Mouse (Mus musculus) adrenal gland, adult 18-20 months (tissue): ENCODE measurements around the gene Tmem159. TPM values are rescaled to one million over a fixed set of nuclear protein-coding genes. Genes with fewer than 3 reads are reported as not detected.

Source experiments
- DNase-seq, 2 experiments: peaks; one replicate each; pipeline ENCODE4 v3.0.0; 2021 to 2022; ENCODE audit warnings: low spot score in 2 of 2
- long read RNA-seq, 2 experiments: library from polyadenylated mRNA; stranded (forward); transcript quantifications; one replicate each; pipeline ENCODE4 v2.0.0; 2021
- total RNA-seq, 2 experiments: library from RNA; stranded (reverse); gene quantifications; 1 replicate in 1 of 2; 2 replicates in 1 of 2; pipeline ENCODE4 v1.2.3; 2021

Tmem159 gene
- 100 to 1,000 TPM in 1 of 2 experiments, 10 to 100 TPM in 1; 74.7 to 102 TPM for total RNA-seq
- long read RNA-seq, experiment 1, transcript Tmem159-201 (5 exons, 1,484 nt): major isoform, 48 of 50 reads
- long read RNA-seq, experiment 1, partial matches to known transcripts: 0 of 50 reads
- long read RNA-seq, experiment 1, other reads (novel, unspliced or antisense): 2 of 50 reads
- long read RNA-seq, experiment 2, transcript Tmem159-201 (5 exons, 1,484 nt): major isoform, 221 of 247 reads
- long read RNA-seq, experiment 2, partial matches to known transcripts: 15 of 247 reads
- long read RNA-seq, experiment 2, other reads (novel, unspliced or antisense): 11 of 247 reads

GRCm38 (mm10) chr7:120102164-120102972 is at the start of gene Tmem159:
Gene Tmem159 (plus strand): TSS chr7:120102353.
- DNase-seq: peak; percentile 88

DNA sequence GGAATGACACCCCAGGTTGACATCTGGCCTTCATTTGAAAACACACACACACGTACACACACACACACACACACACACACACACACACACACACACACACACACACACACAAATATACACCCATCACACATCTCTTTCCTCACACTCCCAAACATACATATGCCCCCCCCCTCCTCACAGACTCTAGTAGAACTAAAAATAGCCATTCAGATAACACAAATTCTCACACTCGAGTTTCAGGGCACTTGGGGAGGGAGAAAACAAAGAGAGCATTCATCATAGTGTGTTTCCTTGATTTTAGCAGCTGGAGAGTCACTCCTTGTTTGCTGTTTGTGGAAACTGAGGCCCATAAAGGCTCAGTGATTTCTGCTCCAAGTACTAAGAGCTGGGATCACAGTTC is 48.1 kb upstream of the Tmem159 start:
- DNase-seq: no peak

GRCm38 (mm10) chr7:120055479-120055878 is 46.7 kb upstream of the Tmem159 start:
- DNase-seq: no peak

- DNase-seq: no peak
These were observed 38.1 kb upstream of the Tmem159 start for GRCm38 (mm10) chr7:120064045-120064444.

- DNase-seq: no peak
These were observed 34.0 kb upstream of the Tmem159 start for GRCm38 (mm10) chr7:120068114-120068513.

DNA sequence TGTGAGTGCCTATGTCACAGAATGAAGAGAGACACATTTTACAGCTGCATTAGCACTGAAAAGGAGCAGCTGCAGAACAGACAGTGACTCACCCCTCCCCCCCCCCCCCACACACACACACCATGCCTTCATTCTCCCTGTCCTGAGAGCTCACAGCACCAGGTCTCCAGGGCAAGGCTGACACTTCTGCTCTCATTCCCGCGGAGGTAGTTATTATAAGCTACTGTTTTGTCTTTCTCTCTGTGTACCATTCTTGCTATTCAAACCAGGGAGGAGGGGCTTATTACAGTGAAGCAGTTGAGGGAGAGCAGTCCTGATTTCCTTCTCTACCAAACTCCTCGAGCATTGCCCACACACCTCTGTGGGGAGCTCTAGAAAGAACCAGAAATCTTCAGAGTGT is 33.0 kb upstream of the Tmem159 start:
- DNase-seq: no peak

- no peak for DNase-seq
These were observed 22.0 kb upstream of the Tmem159 start for GRCm38 (mm10) chr7:120080177-120080576.

GRCm38 (mm10) chr7:120093033-120093432 is 9.1 kb upstream of the Tmem159 start:
- DNase-seq: no peak

DNA sequence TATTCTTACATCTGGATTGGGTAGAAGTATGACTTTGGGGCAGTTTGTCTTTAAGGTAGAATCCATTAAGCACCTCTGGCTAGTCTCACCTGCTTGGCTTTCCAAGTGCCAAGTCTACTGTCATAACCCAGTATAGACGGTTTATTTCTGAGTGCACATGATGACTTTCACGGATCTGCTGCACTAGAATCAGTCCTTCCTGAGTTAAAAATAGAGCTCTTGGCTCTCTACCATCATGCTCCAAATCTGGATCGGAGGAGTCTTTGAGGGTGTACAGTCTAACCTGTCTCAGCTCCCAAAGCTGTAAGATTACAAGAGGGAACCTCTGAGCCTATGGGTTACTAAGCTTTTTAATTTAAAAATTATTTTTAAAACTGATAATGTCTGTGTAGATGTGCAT is 7.9 kb upstream of the Tmem159 start:
- no peak for DNase-seq

DNA sequence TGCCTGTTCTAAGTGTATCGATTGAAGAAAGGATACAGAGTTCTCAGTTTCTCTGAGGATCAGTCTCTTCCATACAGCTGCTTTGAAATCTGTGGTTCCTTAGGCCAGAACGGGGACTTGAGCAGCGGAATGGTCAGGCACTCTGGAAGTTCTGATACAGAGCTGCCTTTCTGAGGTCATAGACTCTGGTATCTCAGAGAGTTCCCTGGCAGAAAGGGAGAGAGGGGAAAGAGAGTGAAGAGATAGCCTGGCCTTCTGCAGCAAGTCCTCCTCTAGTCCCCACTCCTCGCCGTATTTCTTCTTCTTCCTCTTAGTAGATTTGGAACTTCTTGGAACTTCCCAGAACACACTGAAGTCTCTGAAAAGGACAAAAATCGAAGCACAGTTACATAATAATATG is 7.0 kb upstream of the Tmem159 start, which contains the start of gene Dnah3:
TSS of gene Dnah3 (minus strand) at position 101 of the 400 bp plus-strand sequence.
- no peak for DNase-seq

DNA sequence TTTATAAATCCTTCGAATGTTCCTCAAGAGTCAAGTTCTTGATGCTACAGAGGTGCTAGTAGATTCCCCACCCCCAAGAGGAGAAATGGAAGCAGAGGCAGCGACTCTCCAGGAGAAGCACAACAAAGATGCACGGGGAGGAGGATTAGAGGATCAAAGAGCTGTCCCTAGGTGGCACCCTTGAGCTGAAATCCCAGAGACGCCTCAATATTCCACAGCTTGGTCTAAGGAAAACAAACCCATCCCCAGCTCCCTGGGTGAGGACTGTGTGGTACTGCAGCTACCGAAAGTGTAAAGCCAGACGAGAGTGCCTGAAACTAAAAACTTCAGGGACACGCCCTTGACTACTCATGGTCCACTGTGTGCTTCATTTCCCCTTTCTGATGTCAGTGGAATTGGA is 4.3 kb upstream of the Tmem159 start:
- DNase-seq: peak; percentile 62 to 67

DNA sequence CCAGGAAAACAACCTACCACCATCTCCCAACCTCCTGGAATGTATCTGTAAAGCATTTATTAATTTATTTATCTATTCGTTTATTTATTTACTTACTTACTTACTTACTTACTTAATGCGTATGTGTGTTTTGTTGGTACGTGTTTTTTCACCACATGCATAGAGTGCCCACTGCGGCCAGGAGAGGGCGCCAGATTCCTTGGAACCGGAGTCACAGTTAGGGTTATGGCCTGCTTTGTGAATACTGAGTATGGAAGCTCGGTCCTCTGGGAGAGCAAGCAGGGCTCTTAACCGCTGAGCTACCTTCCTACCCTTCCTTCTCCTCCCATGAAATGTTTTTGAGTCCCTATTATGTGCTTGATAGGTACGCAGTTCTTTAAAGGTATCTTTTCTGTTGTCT is 3.8 kb upstream of the Tmem159 start:
- DNase-seq: peak; percentile 84 to 88

DNA sequence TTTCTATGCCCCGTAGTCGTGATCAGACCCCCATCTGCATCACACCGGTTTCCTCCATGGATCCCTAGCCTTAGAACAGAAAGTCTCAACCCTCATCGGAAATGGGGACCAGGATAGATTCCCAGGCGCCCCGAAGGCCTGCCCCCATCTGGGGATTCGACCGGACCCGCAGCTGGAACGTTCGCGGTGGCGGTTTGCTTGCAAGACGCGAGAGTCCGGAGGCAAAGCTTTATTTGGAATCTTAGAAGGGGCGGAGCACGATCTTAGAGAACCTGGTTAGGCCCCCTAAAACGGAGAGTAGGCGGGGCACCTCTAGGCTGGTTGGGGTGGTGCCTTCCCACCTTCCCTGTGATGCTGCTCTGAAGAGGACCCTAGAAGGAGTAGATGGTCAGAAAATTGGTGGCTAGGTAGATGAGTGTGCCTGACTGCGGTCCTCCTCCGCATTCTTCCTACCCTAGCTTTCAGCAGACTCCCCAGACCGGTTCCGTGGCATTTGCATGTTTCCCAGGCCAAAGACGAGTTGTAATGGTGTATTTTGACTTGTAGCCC is 940 bp downstream of the Tmem159 start:
- DNase-seq: peak; percentile 61 to 62

GRCm38 (mm10) chr7:120104975-120105374 is 2.8 kb downstream of the Tmem159 start:
- DNase-seq: no peak

GRCm38 (mm10) chr7:120106356-120106755 is 4.2 kb downstream of the Tmem159 start:
- DNase-seq: no peak

DNA sequence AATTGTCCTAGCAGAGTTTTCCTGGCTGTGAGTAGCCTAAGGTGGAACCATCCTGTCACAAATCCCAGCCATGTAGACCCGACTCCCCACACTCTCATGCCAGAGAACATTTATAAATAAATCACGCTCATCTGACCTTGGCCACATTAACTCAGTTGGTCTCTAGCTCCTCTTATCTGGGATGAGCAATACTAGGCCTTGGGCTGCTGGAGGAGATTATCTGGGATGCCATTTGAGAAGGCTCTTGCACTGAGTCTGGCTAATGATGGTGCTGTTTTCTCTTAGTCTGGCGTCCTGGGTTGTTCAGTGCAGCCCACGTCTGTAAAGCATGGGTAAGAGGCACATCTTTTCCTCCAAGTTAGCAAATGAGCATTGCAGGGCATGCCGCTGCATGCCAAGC is 7.5 kb downstream of the Tmem159 start:
- DNase-seq: no peak

DNA sequence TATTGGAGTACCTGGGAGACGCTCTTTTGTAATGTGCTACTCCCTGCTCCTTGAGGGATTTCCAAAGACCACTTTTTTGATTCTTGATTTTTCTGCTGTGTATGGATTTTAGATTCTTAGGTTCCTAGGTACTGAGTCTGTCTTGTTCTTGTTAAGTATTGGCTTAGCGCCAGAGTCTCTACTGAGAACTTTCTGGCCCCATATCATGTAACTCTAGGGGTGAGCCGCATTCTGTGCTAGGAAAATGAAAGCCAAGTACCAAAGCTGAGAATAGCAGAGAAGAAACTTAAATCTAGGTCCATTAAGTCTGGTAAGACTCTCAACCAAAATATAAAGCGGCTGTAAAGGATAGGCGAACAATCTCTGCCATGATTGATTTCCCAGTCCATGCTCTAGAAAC is 14.8 kb downstream of the Tmem159 start:
- no peak for DNase-seq

DNA sequence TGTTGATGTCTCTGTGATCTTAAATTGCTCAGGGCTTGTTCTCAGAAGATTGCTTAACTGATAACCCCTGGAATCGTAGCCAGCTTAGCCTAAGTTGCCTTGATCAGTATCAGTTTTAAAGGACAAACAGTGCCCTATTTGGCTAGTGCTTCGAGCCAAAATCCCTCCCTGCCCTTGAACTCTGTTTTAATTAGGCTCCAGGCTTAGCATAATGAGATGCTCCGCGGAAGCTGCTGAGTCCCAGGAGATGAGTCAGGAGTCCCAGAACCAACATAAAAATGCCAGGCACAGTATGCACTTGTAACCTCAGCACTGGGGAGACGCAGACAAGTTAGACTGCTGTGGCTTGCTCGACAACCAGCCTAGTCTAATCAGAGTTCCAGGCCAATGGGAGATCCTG is 15.4 kb downstream of the Tmem159 start:
- DNase-seq: peak in 1 of 2 experiments; percentile 36

DNA sequence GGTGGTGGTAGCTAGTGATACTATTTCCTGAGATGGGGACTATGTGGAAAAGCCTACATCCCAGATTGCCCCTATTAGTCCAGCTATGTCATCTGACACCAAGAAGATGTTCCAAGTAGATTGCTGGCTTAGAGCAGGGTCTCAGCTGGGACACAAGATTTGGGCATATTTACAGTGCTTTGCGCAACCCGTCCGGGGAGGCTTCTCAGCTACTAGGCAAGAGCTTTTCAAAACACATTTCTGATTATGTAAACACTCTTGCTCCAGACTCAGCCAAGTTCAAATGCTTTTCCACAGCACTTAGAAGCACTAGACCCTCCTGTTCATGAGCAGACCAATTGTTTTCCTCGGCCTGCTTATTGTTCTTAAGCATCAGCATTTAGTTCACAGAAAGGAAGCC is 21.6 kb downstream of the Tmem159 start:
- DNase-seq: no peak

DNA sequence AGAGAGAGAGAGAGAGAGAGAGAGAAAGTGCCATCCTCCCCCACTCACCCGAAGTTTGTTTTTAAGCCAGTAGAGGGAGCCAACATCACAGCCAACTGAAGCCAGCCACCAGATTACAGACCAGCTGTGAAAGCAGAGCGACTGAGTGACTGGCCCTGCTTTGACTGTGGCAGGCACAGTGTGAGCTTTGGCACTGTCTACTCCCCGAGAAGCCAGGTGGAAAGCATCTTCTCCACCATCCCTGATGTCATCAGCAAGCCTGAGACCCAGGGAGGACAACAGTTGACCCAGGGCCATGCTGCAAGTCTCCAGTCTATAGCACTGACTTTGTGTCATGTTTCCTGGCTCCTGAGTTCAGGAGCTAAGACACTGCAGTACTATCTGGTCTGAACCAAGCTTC is 22.7 kb downstream of the Tmem159 start:
- DNase-seq: peak; percentile 51 to 66

DNA sequence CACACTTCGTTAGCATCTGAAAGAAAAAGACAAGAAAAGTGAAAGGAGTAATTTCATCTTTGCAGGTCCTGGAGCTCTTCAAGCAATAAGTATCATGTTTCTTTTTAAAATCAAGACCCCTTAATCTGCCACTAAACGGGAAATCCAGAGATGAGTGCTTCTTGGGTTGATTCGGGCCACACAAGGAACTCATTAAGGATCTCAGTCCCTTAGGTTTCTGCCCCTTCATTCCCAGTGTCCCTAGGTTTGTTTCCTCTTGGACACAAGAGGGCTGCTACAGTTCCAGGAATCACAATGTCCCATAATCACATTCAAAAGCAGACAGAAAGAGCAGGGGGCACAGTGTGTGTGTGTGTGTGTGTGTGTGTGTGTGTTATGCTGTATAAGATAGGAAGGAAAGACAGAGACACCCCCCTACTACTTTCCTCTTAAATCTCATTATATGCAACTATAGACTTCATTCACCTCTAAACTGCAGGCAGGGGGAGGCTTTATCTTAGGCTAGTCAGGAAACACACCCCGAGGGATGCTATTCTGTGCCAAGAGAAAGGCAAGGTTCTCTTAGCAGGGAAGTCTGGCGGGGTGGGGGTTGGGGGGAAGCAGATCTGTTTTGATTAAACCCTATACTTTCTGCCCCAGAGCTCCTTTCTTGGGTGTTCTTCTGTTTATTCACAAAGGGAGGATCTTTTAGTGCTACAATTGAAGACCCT is 25.0 kb downstream of the Tmem159 start:
- no peak for DNase-seq
